Mouse (Mus musculus) embryonic facial prominence, embryonic 13.5 days (tissue): ENCODE results near the gene Lrrc58. TPM values are rescaled to one million over a fixed set of nuclear protein-coding genes. Genes with fewer than 3 reads are reported as not detected.

ENCODE experiments used
- ATAC-seq: fragments of 200-750 bp; cut with Nextera tagmentation; 2 replicates; pipeline ENCODE4 v1.8.0; 2017; ENCODE audit warnings: low read depth; ENCODE audit not compliant: insufficient number of reproducible peaks, insufficient read depth, low FRiP score, low TSS enrichment
- H3K27ac ChIP-seq: fragments of 300-500 bp; sonication (generic); 2 replicates; pipeline ENCODE4 v1.5.1; 2015; ENCODE audit warnings: moderate library complexity, mild to moderate bottlenecking, inconsistent platforms
- H3K27me3 ChIP-seq: fragments of 300-500 bp; sonication (generic); 2 replicates; pipeline ENCODE4 v1.6.1; 2015; ENCODE audit warnings: mild to moderate bottlenecking, inconsistent platforms
- H3K36me3 ChIP-seq: fragments of 300-500 bp; sonication (generic); 2 replicates; pipeline ENCODE4 v1.6.1; 2015; ENCODE audit warnings: mild to moderate bottlenecking, inconsistent platforms
- H3K4me1 ChIP-seq: fragments of 300-500 bp; sonication (generic); 2 replicates; pipeline ENCODE4 v1.6.1; 2015; ENCODE audit warnings: inconsistent platforms
- H3K4me2 ChIP-seq: fragments of 300-500 bp; sonication (generic); 2 replicates; pipeline ENCODE4 v1.6.1; 2015; ENCODE audit warnings: moderate library complexity, mild to moderate bottlenecking, inconsistent platforms
- H3K4me3 ChIP-seq: fragments of 300-500 bp; sonication (generic); 2 replicates; pipeline ENCODE4 v1.5.1; 2015; ENCODE audit warnings: mild to moderate bottlenecking, inconsistent platforms
- H3K9ac ChIP-seq: fragments of 300-500 bp; sonication (generic); 2 replicates; pipeline ENCODE4 v1.6.1; 2015; ENCODE audit warnings: mild to moderate bottlenecking, inconsistent platforms
- H3K9me3 ChIP-seq: fragments of 300-500 bp; sonication (generic); 2 replicates; pipeline ENCODE4 v1.6.1; 2016; ENCODE audit warnings: inconsistent platforms
- WGBS: fragments of 180-500 bp; shearing (Covaris S2); methylation state at CpG from one replicate; pipeline ENCODE4 v1.1.7; 2015; ENCODE audit warnings: mixed read lengths; 5-methylcytosine and 5-hydroxymethylcytosine counted together
- polyA plus RNA-seq: library from polyadenylated mRNA; unstranded; fragments of >200 nt; fragmentation: Nextera tagmentation; extraction: Ambion mirVana; gene quantifications from 2 replicates; pipeline ENCODE4 v1.2.1, GENCODE M21; 2015

Lrrc58 gene
- polyA plus RNA-seq, 1 experiment from 2014 or later, result 63.6 TPM

- 66% methylated on average over 5 of the region's 5 CpGs for WGBS
- ATAC-seq, result no peak
- Histone ChIP-seq H3K9ac (no peak overlapping the region), H3K4me3 (no peak overlapping the region), H3K9me3 (no peaks in the 10 kb centered on the region), H3K36me3 (no peaks in the 10 kb centered on the region), H3K27me3 (no peaks in the 10 kb centered on the region), H3K4me2 (no peak overlapping the region), H3K27ac (no peak overlapping the region), H3K4me1 (peaks cover 6% of the 10 kb centered on the region; the same call in 1 of the 2 replicates)
These were observed 30.6 kb downstream of the Lrrc58 start for GRCm38 (mm10) chr16:37898790-37899189.

DNA sequence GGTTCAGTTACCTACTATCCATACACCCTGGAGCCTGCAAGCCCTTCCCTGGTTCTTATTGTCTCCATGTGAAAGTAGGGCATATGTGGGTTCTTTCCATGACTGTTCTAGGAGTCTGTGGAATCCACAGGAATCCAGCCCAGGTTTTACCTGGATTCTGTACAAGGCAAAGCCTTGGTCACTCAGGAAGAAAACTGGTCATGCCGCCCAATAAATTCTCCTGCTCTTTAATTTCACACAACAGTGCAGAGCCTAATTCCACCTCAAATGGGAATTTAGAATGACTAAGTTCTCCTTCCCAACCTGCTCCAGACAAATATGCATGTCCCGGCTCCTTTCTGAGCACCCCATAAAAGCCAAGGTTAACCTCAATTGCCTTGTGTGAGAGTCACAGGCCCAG lies 31.2 kb downstream of the Lrrc58 start:
- H3K4me1 ChIP-seq, result peaks cover 6% of the 10 kb centered on the region; the same call in 1 of the 2 replicates
- no peaks in the 10 kb centered on the region for H3K36me3 ChIP-seq
- no peak overlapping the region for H3K4me2 ChIP-seq
- H3K27me3 ChIP-seq, result no peaks in the 10 kb centered on the region
- H3K4me3 ChIP-seq, result no peak overlapping the region
- ATAC-seq, result no peak
- 34% methylated on average over 2 of the region's 2 CpGs for WGBS
- H3K9ac ChIP-seq, result no peak overlapping the region
- no peak overlapping the region for H3K27ac ChIP-seq
- no peaks in the 10 kb centered on the region for H3K9me3 ChIP-seq

DNA sequence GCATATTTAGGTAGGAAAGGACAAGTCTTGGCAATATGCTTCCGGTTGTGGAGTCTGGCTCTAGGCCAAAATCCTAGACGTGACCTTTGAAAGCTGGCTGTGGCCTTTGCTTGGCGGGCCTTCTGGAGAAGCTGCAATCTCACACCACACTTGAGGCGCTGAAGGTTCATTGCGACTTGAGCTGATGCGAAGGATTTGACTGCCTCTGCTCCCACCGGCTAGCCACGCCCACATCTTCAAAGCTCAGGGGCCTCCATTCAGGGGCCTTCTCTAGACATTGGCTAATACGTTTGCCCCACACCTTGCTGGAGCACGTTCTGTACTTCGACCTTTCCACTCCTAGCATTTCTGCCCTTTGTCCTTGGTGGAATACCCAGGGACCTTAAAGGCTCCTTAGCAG lies 33.1 kb downstream of the Lrrc58 start:
- 45% methylated on average over 11 of the region's 11 CpGs for WGBS
- no peaks in the 10 kb centered on the region for H3K27me3 ChIP-seq
- H3K27ac ChIP-seq, result no peak overlapping the region
- no peaks in the 10 kb centered on the region for H3K9me3 ChIP-seq
- H3K4me2 ChIP-seq, result no peak overlapping the region
- peaks cover 6% of the 10 kb centered on the region; the same call in 1 of the 2 replicates for H3K4me1 ChIP-seq
- ATAC-seq, result no peak
- H3K9ac ChIP-seq, result no peak overlapping the region
- H3K36me3 ChIP-seq, result no peaks in the 10 kb centered on the region
- H3K4me3 ChIP-seq, result no peak overlapping the region

DNA sequence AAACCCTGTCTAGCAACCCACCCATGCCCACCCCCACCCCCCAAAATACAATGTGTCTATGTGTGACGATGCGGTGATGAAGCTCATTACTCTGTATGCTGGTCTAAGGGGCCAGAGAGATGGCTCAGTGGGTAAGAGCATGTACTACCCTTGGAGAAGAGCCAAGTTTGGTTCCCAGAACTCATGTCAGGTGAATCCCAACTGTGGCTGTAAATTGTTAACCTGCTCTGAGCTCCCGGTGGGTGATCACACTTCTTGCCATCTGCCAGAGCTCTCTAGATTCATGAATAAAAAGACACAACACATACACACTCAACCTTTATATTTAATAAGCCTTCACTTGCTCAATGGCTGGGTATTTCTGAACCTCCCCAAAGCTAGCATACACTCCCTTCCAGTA lies 38.3 kb downstream of the Lrrc58 start:
- Histone ChIP-seq H3K9me3 (no peaks in the 10 kb centered on the region), H3K4me2 (no peak overlapping the region), H3K4me3 (no peak overlapping the region), H3K27ac (no peak overlapping the region), H3K27me3 (no peaks in the 10 kb centered on the region), H3K9ac (no peak overlapping the region), H3K36me3 (no peaks in the 10 kb centered on the region), H3K4me1 (no peaks in the 10 kb centered on the region)
- ATAC-seq, result no peak
- WGBS, result 92% methylated on average over 3 of the region's 3 CpGs

- Histone ChIP-seq H3K4me3 (no peak overlapping the region), H3K27ac (no peak overlapping the region), H3K36me3 (no peaks in the 10 kb centered on the region), H3K9ac (no peak overlapping the region), H3K27me3 (peaks cover 14% of the 10 kb centered on the region), H3K4me1 (peaks cover 2% of the 10 kb centered on the region; the same call in 1 of the 2 replicates), H3K4me2 (no peak overlapping the region), H3K9me3 (no peaks in the 10 kb centered on the region)
- WGBS, result 62% methylated on average over 1 of the region's 1 CpGs
- no peak for ATAC-seq
These were observed 42.9 kb downstream of the Lrrc58 start for GRCm38 (mm10) chr16:37911086-37911485.

DNA sequence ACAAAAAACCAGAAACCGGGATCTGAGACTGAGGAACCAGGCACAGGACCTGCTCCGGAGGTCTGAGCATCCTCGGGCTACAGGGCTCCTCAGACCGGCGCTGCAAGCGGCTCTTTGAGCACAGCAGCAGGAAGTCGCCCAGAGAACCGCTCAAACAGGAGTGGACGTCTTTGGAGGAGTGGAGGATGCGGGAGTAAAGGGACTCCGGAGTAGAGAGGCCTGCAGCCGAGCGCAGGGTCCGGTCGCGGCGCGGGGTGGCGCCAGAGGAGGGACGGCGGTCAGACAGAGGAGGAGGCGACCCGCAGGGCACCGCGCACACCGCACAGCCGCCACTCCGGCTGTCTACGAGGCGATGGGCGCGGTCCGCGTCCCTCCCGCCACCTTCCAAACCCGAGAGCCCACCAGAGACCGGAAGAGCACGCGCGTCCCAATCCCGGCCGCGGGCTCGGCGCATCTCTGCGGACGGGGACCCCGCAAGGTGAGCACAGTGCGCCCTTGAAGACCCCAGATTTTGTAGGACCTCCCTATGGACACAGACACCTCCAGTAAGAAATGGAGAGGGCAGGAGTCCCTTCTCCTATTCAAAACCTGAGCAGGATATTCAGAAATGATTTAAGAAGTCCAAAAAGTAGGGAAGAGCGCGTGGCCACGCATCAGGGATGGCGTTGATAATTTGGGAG lies 48.1 kb downstream of the Lrrc58 start, which contains the start of gene Gpr156:
TSS of gene Gpr156 (plus strand) at position 359 of the 680 bp plus-strand sequence.
- H3K9ac ChIP-seq, result peak within 1 kb of the TSS; percentile 69
- H3K4me1 ChIP-seq, result peaks cover 9% of the 10 kb centered on the region; the same call in 1 of the 2 replicates
- no peaks in the 10 kb centered on the region for H3K9me3 ChIP-seq
- 2% methylated on average over 53 of the region's 53 CpGs for WGBS
- no peak within 1 kb of the TSS for H3K27ac ChIP-seq
- ATAC-seq, result 0 out of 2 replicates have a peak, but pooled peaks have one; percentile 56
- H3K36me3 ChIP-seq, result no peaks in the 10 kb centered on the region
- peaks cover 31% of the 10 kb centered on the region for H3K27me3 ChIP-seq
- H3K4me3 ChIP-seq, result peak within 1 kb of the TSS; percentile 57
- peak within 1 kb of the TSS; percentile 91 for H3K4me2 ChIP-seq

DNA sequence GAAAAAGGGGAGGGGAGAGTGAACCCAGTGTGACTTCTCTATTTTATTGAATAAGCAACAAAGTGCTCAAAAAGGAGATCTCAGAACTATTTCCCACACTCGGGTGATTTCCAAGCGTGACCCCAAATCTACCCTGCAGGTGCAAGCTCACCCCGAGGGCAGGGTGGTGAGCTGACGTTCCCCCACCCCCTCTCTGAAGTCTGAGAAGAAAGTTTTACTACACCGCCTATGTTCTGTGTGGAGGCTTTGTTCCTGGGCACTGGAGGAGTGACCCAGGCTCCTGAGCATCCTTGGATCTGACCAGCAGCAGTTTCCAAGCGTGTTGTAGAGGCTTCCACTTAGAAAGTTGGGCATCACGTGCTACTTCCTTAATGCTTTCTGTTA lies 48.6 kb downstream of the Lrrc58 start:
- Histone ChIP-seq H3K4me3 (peak overlapping the region; percentile 57), H3K27ac (no peak overlapping the region), H3K9me3 (no peaks in the 10 kb centered on the region), H3K9ac (no peak overlapping the region), H3K36me3 (no peaks in the 10 kb centered on the region), H3K4me2 (peak overlapping the region; percentile 91), H3K27me3 (peaks cover 31% of the 10 kb centered on the region), H3K4me1 (peaks cover 9% of the 10 kb centered on the region; the same call in 1 of the 2 replicates)
- no peak for ATAC-seq
- 11% methylated on average over 7 of the region's 7 CpGs for WGBS

DNA sequence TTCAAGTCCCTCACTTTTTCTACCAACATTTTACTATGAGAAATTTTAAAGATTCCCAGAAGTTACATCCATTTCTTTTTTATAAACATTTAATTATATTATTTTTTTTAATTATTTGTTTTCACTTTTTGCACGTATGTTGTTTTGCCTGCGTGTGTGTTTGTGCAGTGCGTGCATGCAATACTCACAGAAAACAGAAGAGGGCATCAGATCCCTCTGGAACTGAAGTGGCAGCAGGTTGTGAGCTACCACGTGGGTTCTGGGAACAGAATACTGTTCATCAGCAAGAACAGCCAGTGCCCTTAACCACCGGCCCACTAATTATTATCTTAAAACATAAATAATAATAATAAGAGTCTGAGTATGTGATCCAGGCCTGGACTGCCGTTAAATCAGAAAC lies 50.8 kb downstream of the Lrrc58 start:
- no peak overlapping the region for H3K4me2 ChIP-seq
- H3K36me3 ChIP-seq, result no peaks in the 10 kb centered on the region
- H3K9me3 ChIP-seq, result no peaks in the 10 kb centered on the region
- no peak overlapping the region for H3K27ac ChIP-seq
- ATAC-seq, result no peak
- H3K27me3 ChIP-seq, result peaks cover 31% of the 10 kb centered on the region
- peaks cover 9% of the 10 kb centered on the region; the same call in 1 of the 2 replicates for H3K4me1 ChIP-seq
- no peak overlapping the region for H3K4me3 ChIP-seq
- 85% methylated on average over 6 of the region's 6 CpGs for WGBS
- H3K9ac ChIP-seq, result no peak overlapping the region

DNA sequence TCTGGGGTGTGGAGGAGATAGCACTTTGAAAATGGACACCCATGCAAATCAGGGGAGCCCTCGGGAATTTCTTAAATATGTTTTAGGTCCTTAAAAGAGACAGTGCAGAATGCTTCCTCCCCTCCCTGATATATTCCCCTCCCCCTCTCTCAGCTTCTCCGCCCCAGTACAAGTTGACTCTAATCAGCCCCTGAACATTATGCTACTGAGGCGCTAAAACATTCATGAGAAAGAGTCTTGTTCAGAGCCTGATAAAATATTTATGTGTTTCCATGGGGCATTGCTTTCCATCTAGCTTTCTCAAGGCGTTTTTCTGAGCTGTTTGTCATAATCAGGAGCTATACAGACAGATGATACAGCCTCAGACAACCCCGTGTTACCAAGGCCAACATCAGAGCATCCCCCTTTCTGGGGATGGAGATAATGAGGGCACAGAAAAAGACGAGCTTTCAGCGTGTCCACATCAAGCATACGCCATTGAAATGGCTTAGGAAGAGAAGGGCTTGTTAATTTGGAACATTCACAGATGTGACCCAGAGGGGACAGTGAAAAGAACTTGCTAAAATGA lies 52.7 kb downstream of the Lrrc58 start:
- ATAC-seq, result no peak
- H3K36me3 ChIP-seq, result no peaks in the 10 kb centered on the region
- no peak overlapping the region for H3K9ac ChIP-seq
- H3K4me2 ChIP-seq, result no peak overlapping the region
- H3K9me3 ChIP-seq, result no peaks in the 10 kb centered on the region
- no peak overlapping the region for H3K4me3 ChIP-seq
- WGBS, result 65% methylated on average over 8 of the region's 8 CpGs
- peaks cover 9% of the 10 kb centered on the region; the same call in 1 of the 2 replicates for H3K4me1 ChIP-seq
- peaks cover 17% of the 10 kb centered on the region for H3K27me3 ChIP-seq
- H3K27ac ChIP-seq, result no peak overlapping the region

GRCm38 (mm10) chr16:37926087-37926486 lies 57.9 kb downstream of the Lrrc58 start:
- H3K9me3 ChIP-seq, result no peaks in the 10 kb centered on the region
- H3K27me3 ChIP-seq, result no peaks in the 10 kb centered on the region
- no peak overlapping the region for H3K4me3 ChIP-seq
- no peak for ATAC-seq
- H3K4me2 ChIP-seq, result no peak overlapping the region
- H3K4me1 ChIP-seq, result peaks cover 7% of the 10 kb centered on the region
- H3K27ac ChIP-seq, result no peak overlapping the region
- H3K9ac ChIP-seq, result no peak overlapping the region
- no peaks in the 10 kb centered on the region for H3K36me3 ChIP-seq
- WGBS, result 36% methylated on average over 7 of the region's 7 CpGs

DNA sequence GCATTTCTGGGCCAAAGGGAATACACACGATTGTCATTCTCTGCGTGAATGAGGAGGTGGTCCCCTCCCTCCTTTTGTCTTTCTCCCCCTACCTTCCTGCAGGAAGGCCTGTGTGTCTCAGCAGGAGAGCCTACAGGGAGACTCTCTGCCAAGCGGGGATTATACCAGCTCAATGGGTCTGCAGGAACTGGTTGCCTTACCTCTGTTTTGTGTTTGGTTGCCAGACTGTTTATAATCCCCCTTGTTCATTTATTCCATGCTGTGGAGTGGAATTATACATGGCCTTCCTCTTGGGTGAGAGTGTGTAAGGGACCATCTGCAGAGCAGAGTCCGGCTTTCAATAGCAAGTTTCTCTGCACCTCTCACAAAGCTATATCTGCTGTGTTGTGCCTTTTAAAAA lies 58.9 kb downstream of the Lrrc58 start:
- H3K4me3 ChIP-seq, result no peak overlapping the region
- H3K4me1 ChIP-seq, result peaks cover 7% of the 10 kb centered on the region
- no peak overlapping the region for H3K27ac ChIP-seq
- WGBS, result 32% methylated on average over 4 of the region's 4 CpGs
- no peak overlapping the region for H3K9ac ChIP-seq
- no peak for ATAC-seq
- H3K27me3 ChIP-seq, result no peaks in the 10 kb centered on the region
- no peak overlapping the region for H3K4me2 ChIP-seq
- no peaks in the 10 kb centered on the region for H3K36me3 ChIP-seq
- H3K9me3 ChIP-seq, result no peaks in the 10 kb centered on the region

DNA sequence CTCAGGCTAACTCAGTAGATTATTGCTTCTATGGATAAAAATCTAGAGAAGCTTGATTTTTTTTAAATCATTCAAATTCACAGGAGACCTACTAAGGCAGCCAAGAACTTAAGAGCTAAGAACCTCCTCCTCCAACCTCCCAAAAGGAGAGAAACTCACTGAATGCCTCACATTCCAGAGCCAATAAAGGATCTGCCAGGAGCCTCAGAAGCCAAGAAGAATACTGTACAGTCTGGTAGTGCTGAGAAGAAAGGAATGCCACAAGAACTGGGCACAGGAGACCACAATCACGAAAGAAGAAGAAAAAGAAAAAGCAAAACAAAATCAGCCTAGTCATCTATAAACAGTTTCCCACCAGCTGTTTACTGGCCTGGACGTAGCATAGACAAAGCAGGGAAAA lies 60.8 kb downstream of the Lrrc58 start:
- H3K4me1 ChIP-seq, result peaks cover 7% of the 10 kb centered on the region
- H3K4me2 ChIP-seq, result no peak overlapping the region
- 41% methylated on average over 2 of the region's 2 CpGs for WGBS
- no peak overlapping the region for H3K4me3 ChIP-seq
- no peak for ATAC-seq
- no peaks in the 10 kb centered on the region for H3K36me3 ChIP-seq
- H3K27me3 ChIP-seq, result no peaks in the 10 kb centered on the region
- no peak overlapping the region for H3K9ac ChIP-seq
- no peaks in the 10 kb centered on the region for H3K9me3 ChIP-seq
- peak overlapping the region; percentile 66; the same call in 1 of the 2 replicates for H3K27ac ChIP-seq
